Mouse (Mus musculus): ENCODE measurements around the gene Insr. TPM values are rescaled to one million over a fixed set of nuclear protein-coding genes. Genes with fewer than 3 reads are reported as not detected.
A peak's percentile ranks its signal among the peaks of the same experiment; 100 is the strongest.
"Not testable (repeated sequence)": the region's sequence is repeated elsewhere in the genome, so short reads cannot be mapped to it uniquely, and the experiment has no call there.

Insr gene
- polyA plus RNA-seq, 1 experiment from 2014 or later = 54.2 TPM

DNA sequence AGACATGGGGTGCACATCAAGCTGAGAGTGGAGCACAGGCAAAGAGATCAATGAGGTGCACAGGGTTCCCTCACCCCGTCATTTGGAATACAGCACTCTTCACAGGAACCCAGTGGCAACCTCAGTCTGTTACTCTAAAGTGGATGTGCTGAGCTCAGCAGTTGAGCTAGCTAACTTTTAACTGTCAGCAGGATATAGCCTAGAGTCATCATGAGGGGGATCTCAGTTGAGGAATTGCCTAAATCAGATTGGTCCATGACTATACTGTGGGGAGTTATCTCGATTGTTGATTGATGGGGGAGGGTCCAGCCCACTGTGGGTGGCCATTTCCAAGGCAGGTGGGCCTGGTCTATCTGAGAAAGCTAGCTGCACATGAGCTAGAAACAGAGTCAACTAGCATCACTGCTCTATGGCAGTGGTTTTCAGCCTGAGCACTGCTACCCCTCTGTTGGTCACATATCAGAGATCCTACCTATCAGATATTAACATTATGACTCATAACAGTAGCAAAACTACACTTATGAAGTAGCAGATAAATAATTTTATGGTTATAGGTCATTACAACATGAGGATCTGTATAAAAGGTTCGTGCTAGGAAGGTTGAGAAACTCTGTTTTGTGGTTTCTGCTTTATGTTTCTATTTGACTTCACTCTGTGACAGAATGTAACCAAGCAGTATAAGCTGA is 74.5 kb downstream of the Insr start:
- DNase-seq (ENCODE audit: low spot score) (no peak), ATAC-seq (ENCODE audit: low FRiP score) (no peak)
- Histone ChIP-seq H3K27ac (no peak overlapping the region), H3K36me3 (replicated peaks; ENCODE audit: control insufficient read depth, insufficient read depth) (peaks cover 53% of the 10 kb centered on the region), H3K4me1 (replicated peaks; ENCODE audit: control insufficient read depth, insufficient read depth, low read length) (no peaks in the 10 kb centered on the region), H3K27me3 (ENCODE audit: control insufficient read depth, insufficient read depth, low read length) (no peaks in the 10 kb centered on the region), H3K4me3 (replicated peaks; ENCODE audit: low read length) (no peak overlapping the region), H3K9ac (no peak overlapping the region), H3K9me3 (ENCODE audit: control insufficient read depth, low read length) (no peaks in the 10 kb centered on the region), H3K4me2 (replicated peaks) (no peak overlapping the region)
- 87% methylated on average over 3 of the region's 3 CpGs for WGBS

DNA sequence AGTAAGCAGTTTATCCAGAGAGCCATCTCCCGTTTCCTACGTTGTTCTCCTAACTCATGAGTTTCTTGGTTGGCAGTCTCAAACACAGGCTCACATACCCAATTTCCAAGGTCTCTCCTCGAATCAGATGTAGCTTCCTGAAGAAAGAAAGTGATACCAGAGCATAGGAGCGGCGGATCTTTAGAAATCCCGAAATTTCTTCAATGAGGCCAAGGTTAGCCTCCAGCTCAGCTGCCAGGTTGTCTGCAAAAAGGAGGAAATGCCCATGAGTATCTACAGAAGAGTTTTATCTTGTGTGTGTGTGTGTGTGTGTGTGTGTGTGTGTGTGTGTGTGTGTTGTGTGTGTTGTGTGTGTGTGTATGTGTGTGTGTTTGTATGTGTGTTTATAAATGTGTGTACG is 76.6 kb downstream of the Insr start:
- Histone ChIP-seq H3K36me3 (replicated peaks; ENCODE audit: control insufficient read depth, insufficient read depth) (peaks cover 62% of the 10 kb centered on the region), H3K4me1 (replicated peaks; ENCODE audit: control insufficient read depth, insufficient read depth, low read length) (no peaks in the 10 kb centered on the region), H3K27me3 (ENCODE audit: control insufficient read depth, insufficient read depth, low read length) (no peaks in the 10 kb centered on the region), H3K4me3 (replicated peaks; ENCODE audit: low read length) (no peak overlapping the region), H3K9me3 (ENCODE audit: control insufficient read depth, low read length) (no peaks in the 10 kb centered on the region), H3K9ac (no peak overlapping the region), H3K4me2 (replicated peaks) (no peak overlapping the region), H3K27ac (no peak overlapping the region)
- DNase-seq (ENCODE audit: low spot score) (no peak), ATAC-seq (ENCODE audit: low FRiP score) (no peak)
- 96% methylated on average over 7 of the region's 7 CpGs for WGBS

DNA sequence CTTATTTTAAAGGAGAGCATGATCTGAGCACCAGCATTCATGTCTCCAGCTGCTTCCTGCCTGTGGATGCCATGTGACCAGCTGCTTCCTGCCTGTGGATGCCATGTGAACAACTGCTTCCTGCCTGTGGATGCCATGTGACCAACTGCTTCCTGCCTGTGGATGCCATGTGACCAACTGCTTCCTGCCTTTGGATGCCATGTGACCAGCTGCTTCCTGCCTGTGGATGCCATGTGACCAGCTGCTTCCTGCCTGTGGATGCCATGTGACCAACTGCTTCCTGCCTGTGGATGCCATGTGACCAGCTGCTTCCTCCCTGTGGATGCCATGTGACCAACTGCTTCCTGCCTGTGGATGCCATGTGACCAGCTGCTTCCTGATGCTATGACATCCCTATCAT is 85.1 kb downstream of the Insr start:
- H3K27ac ChIP-seq; DNase-seq (ENCODE audit: low spot score); ATAC-seq (ENCODE audit: low FRiP score); H3K4me2 ChIP-seq (replicated peaks); H3K4me1 ChIP-seq (replicated peaks; ENCODE audit: control insufficient read depth, insufficient read depth, low read length); H3K9me3 ChIP-seq (ENCODE audit: control insufficient read depth, low read length); H3K27me3 ChIP-seq (ENCODE audit: control insufficient read depth, insufficient read depth, low read length); H3K9ac ChIP-seq; H3K4me3 ChIP-seq (replicated peaks; ENCODE audit: low read length): not testable (repeated sequence)
- H3K36me3 ChIP-seq (replicated peaks; ENCODE audit: control insufficient read depth, insufficient read depth) = peaks cover 85% of the 10 kb centered on the region

DNA sequence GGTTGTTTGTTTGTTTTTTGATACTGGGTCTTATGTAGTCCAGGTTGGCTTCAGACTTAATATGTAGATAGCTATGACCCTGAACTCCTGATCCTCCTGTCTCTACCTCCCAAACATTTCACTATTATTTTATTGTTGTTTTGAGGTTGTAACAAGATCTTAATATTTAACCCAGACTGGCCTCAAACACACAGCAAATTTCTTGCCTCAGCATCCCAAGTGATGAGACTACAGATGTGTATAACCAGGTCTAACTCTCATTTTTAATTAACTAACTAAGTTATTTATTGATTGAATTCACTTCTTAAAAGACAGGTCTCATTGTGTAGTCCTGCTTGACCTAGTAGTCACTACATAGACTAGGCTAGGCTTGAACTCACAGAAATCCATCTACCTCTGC is 88.4 kb downstream of the Insr start:
- Histone ChIP-seq H3K27ac (no peak overlapping the region), H3K9me3 (ENCODE audit: control insufficient read depth, low read length) (0 out of 2 replicates have a peak, but pooled peaks cover 6% of the 10 kb centered on the region), H3K4me1 (replicated peaks; ENCODE audit: control insufficient read depth, insufficient read depth, low read length) (no peaks in the 10 kb centered on the region), H3K27me3 (ENCODE audit: control insufficient read depth, insufficient read depth, low read length) (no peaks in the 10 kb centered on the region), H3K4me2 (replicated peaks) (no peak overlapping the region), H3K4me3 (replicated peaks; ENCODE audit: low read length) (no peak overlapping the region), H3K36me3 (replicated peaks; ENCODE audit: control insufficient read depth, insufficient read depth) (peaks cover 96% of the 10 kb centered on the region), H3K9ac (no peak overlapping the region)
- ATAC-seq (ENCODE audit: low FRiP score) = no peak
- no peak for DNase-seq (ENCODE audit: low spot score)

DNA sequence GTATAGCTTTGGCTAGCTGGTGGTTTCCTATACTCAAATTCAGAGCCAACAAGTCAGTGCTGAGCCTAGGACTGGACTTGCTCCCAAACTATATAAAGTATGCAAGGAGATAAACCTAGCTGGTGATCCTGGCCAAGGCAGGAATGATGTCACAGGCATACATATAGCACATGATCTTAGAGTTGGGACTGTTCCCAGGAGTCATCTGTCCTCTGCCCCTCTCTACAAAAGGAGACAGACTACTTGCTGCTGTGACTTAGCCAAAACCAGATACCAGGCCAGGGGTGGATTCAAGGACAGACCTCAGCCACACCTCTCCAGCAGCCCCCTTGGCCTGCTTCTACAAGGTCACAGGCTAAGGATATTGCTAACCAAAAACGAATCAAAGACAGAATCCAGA is 92.0 kb downstream of the Insr start:
- H3K36me3 ChIP-seq (replicated peaks; ENCODE audit: control insufficient read depth, insufficient read depth) = peaks cover 93% of the 10 kb centered on the region
- DNase-seq (ENCODE audit: low spot score) (no peak), ATAC-seq (ENCODE audit: low FRiP score) (no peak)
- no peaks in the 10 kb centered on the region for H3K4me1 ChIP-seq (replicated peaks; ENCODE audit: control insufficient read depth, insufficient read depth, low read length)
- H3K27ac ChIP-seq = no peak overlapping the region
- no peaks in the 10 kb centered on the region for H3K27me3 ChIP-seq (ENCODE audit: control insufficient read depth, insufficient read depth, low read length)
- H3K4me2 ChIP-seq (replicated peaks) = no peak overlapping the region
- no peaks in the 10 kb centered on the region for H3K9me3 ChIP-seq (ENCODE audit: control insufficient read depth, low read length)
- WGBS = 86% methylated on average over 1 of the region's 1 CpGs
- H3K4me3 ChIP-seq (replicated peaks; ENCODE audit: low read length) = no peak overlapping the region
- H3K9ac ChIP-seq = no peak overlapping the region

DNA sequence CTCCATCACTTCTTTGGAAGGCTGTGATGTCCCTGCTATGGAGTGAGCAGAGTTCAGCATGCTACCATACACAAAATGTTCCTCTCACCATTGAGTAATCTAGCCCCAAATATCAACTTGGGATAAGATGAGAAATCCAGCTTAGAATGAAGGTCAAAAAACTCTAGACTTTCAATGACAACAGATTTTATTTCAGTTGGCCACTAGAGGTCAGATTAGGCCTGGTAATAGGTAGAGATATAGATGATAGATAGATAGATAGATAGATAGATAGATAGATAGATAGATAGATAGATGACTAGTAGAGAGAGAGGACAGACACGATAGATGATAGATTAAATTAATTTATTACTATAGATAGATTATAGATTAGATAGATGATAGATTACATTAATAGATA is 99.5 kb downstream of the Insr start:
- peaks cover 55% of the 10 kb centered on the region for H3K36me3 ChIP-seq (replicated peaks; ENCODE audit: control insufficient read depth, insufficient read depth)

DNA sequence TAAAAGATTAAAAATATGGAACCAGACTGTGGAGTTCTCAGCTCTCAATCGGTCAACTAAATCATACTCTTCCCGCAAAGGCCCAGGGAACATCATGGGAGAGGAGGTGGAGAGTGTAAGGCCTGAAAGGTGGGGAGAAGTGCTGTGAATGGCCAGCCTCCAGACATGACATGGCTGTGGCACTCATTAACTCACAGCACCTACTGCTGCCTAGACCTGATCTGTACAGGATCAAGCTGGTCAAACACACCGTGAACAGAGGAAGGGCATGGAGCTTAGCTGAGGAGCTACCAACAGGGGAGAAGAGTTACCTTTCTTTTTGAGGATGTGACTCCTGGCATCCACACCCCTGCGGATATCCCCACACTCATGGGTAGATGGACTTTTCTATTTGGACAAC is 102.0 kb downstream of the Insr start:
- WGBS = 97% methylated on average over 4 of the region's 4 CpGs
- Histone ChIP-seq H3K27ac (no peak overlapping the region), H3K36me3 (replicated peaks; ENCODE audit: control insufficient read depth, insufficient read depth) (peaks cover 58% of the 10 kb centered on the region), H3K4me3 (replicated peaks; ENCODE audit: low read length) (no peak overlapping the region), H3K4me1 (replicated peaks; ENCODE audit: control insufficient read depth, insufficient read depth, low read length) (no peaks in the 10 kb centered on the region), H3K9me3 (ENCODE audit: control insufficient read depth, low read length) (peaks cover 17% of the 10 kb centered on the region; the same call in 1 of the 2 replicates), H3K9ac (no peak overlapping the region), H3K27me3 (ENCODE audit: control insufficient read depth, insufficient read depth, low read length) (no peaks in the 10 kb centered on the region), H3K4me2 (replicated peaks) (no peak overlapping the region)
- DNase-seq (ENCODE audit: low spot score) = no peak
- ATAC-seq (ENCODE audit: low FRiP score) = no peak

More for the DNA sequence above, 99.5 kb downstream of the Insr start:
- peaks cover 11% of the 10 kb centered on the region; the same call in 1 of the 2 replicates for H3K9me3 ChIP-seq (ENCODE audit: control insufficient read depth, low read length)
- H3K9ac ChIP-seq = no peak overlapping the region
- H3K27ac ChIP-seq = no peak overlapping the region
- no peaks in the 10 kb centered on the region for H3K27me3 ChIP-seq (ENCODE audit: control insufficient read depth, insufficient read depth, low read length)
- H3K4me2 ChIP-seq (replicated peaks) = no peak overlapping the region
- DNase-seq (ENCODE audit: low spot score) = peak; percentile 60
- ATAC-seq (ENCODE audit: low FRiP score) = no peak
- H3K4me1 ChIP-seq (replicated peaks; ENCODE audit: control insufficient read depth, insufficient read depth, low read length) = no peaks in the 10 kb centered on the region
- WGBS = 76% methylated on average over 1 of the region's 1 CpGs
- H3K4me3 ChIP-seq (replicated peaks; ENCODE audit: low read length) = no peak overlapping the region

DNA sequence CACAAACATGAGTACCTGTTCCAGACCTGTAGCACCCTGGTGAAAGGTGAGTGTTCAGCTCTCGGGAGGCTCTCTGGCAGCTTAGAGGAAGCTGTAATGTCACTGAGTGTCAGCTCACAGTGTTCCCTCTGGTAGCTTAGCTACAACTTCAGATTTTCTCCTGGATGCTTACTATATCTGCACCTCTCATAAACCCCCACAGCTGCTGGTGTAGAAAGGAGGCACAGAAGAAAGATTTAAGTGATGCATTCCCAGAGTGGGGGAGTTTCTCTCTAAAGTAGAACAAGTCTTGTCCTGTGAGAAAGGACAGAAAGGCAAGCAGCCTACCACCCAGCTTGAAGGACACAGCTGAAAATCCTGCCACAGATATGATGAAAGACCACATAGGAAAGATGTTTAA is 107.2 kb downstream of the Insr start:
- Histone ChIP-seq H3K4me2 (replicated peaks) (no peak overlapping the region), H3K9me3 (ENCODE audit: control insufficient read depth, low read length) (peaks cover 17% of the 10 kb centered on the region; the same call in 1 of the 2 replicates), H3K4me3 (replicated peaks; ENCODE audit: low read length) (no peak overlapping the region), H3K4me1 (replicated peaks; ENCODE audit: control insufficient read depth, insufficient read depth, low read length) (no peaks in the 10 kb centered on the region), H3K27ac (no peak overlapping the region), H3K9ac (no peak overlapping the region), H3K36me3 (replicated peaks; ENCODE audit: control insufficient read depth, insufficient read depth) (peaks cover 87% of the 10 kb centered on the region), H3K27me3 (ENCODE audit: control insufficient read depth, insufficient read depth, low read length) (no peaks in the 10 kb centered on the region)
- ATAC-seq (ENCODE audit: low FRiP score) (no peak), DNase-seq (ENCODE audit: low spot score) (no peak)
- 94% methylated on average over 1 of the region's 1 CpGs for WGBS

DNA sequence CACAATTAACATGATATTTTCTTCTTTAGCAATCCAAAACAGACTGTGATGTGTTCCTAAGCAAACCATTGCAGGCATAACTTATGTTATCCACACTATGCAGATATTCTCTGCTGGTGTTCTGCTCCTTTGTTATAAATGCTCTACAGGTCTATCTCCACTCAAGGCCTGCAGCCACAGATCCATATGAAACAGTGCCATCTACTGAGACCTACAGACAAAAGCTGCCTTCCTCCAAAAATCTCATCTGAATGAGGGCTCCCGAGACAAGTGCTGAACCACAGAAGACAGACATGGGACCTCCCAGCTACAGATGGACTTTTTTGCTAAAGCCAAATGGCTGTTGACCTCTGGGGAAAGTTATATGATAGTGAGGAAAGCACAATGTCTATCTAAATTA is 132.9 kb downstream of the Insr start:
- H3K4me3 ChIP-seq (replicated peaks; ENCODE audit: low read length) = no peak overlapping the region
- H3K27me3 ChIP-seq (ENCODE audit: control insufficient read depth, insufficient read depth, low read length) = no peaks in the 10 kb centered on the region
- H3K9ac ChIP-seq = no peak overlapping the region
- no peaks in the 10 kb centered on the region for H3K4me1 ChIP-seq (replicated peaks; ENCODE audit: control insufficient read depth, insufficient read depth, low read length)
- no peak for DNase-seq (ENCODE audit: low spot score)
- ATAC-seq (ENCODE audit: low FRiP score) = no peak
- H3K27ac ChIP-seq = no peak overlapping the region
- WGBS = 77% methylated on average over 1 of the region's 1 CpGs
- no peaks in the 10 kb centered on the region for H3K36me3 ChIP-seq (replicated peaks; ENCODE audit: control insufficient read depth, insufficient read depth)
- H3K4me2 ChIP-seq (replicated peaks) = no peak overlapping the region
- H3K9me3 ChIP-seq (ENCODE audit: control insufficient read depth, low read length) = no peaks in the 10 kb centered on the region; the same call in 1 of the 2 replicates

DNA sequence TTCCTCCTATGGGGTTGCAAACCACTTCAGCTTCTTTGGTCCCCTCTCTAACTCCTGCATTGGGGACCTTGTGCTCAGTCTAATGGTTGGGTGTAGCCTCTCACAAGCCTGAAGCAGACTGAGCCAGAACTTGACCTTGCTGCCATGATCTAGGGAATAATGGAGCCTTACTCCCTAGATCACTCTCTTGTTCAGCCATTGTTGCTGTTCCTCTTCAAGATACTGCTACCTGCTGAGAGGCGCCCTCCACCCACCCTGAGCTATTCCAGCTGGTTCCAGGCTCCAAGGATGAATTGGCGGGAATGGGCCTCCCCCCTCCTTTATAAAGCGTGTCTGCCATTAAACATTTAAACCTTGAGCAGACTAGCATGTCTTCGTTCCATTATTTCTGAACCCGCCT is 179.0 kb downstream of the Insr start:
- H3K4me2 ChIP-seq (replicated peaks); H3K27ac ChIP-seq; ATAC-seq (ENCODE audit: low FRiP score); H3K4me3 ChIP-seq (replicated peaks; ENCODE audit: low read length); DNase-seq (ENCODE audit: low spot score); H3K36me3 ChIP-seq (replicated peaks; ENCODE audit: control insufficient read depth, insufficient read depth); H3K4me1 ChIP-seq (replicated peaks; ENCODE audit: control insufficient read depth, insufficient read depth, low read length); H3K27me3 ChIP-seq (ENCODE audit: control insufficient read depth, insufficient read depth, low read length); H3K9ac ChIP-seq; H3K9me3 ChIP-seq (ENCODE audit: control insufficient read depth, low read length): not testable (repeated sequence)
- WGBS = 85% methylated on average over 5 of the region's 5 CpGs

All from hindbrain, embryonic 14.5 days (tissue).